Mouse (Mus musculus) ZHBTc4 (cell line): Measurements from ENCODE around the gene Dst.

Source experiments
- DNase-seq: peaks from one replicate; pipeline ENCODE4 v3.0.0-alpha.2; 2011; ENCODE audit warnings: low read depth, low spot score

The Dst gene

GRCm38 (mm10) chr1:34127714-34128474 is 219.9 kb downstream of the Dst start:
- DNase-seq, result peak; percentile 86

GRCm38 (mm10) chr1:34128796-34129195 is 220.8 kb downstream of the Dst start:
- DNase-seq, result no peak

DNA sequence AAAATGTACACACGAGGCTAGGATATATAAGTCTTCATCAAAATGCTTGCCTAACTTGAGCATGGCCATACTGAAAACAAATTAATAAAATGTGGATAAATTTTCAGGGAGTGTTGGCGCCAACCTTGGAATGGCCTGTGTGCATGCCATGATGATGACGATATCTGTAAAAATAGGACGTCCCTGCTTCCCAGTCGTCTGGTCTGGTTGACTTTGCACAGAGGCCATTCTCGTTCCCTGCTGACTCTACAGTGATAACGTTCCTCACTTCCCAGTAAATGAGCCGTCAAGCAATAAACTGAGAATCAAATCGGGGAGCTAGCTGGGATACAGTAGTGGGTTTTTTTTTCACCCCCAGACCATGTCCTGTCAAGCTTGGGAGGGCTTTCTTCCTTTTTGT is 221.7 kb downstream of the Dst start:
- no peak for DNase-seq

GRCm38 (mm10) chr1:34130804-34131203 is 222.8 kb downstream of the Dst start:
- no peak for DNase-seq

GRCm38 (mm10) chr1:34132875-34133274 is 224.8 kb downstream of the Dst start:
- no peak for DNase-seq

DNA sequence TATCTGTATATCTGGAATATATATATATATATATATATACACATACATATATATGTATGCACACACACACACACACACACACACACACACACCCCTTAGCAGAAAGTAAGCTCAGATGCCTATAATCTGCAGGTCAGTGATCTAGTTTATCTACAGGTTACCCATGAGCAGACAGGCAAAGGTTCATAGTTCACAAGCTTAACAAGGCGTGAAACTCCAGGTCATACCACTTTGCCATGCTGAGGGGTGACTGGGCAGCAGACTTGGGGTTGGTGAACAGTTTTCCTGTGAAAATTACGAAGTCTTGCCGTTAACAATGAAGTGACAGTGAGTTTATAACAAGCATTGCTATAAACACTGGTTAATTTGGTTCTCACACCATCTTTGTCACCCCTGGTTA is 227.5 kb downstream of the Dst start:
- no peak for DNase-seq

DNA sequence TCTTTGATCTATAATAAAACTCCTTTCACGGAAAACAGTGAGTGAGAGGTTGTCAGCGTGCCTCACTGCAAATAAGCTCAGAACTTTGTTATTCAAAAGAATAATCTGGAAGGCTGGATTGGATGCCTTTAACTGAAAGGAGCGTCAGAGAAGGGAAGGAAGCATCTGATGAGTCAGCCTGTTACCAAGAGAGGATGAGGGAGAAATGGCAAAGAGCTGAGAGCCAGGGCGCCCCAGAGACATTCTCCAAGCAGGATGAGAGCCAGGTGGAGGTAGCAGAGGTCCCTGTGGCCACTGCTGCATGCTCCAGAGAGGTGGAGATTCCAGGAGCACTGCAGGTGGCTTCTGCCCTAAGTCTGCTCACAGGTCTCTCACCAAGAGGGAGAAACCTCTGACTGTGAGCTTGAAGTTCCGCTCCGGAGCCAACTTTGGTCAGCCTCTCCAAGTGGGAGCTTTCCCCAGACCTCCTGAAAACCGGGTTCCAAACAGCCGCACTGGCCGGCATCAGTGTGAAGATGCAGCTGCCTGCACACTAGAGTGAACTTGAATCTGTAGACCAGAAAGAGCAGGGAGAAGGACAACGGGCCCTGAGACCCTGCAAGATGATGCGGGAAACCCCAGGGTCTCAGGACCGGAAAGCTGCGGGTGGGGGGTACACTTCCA is 231.3 kb downstream of the Dst start:
- DNase-seq, result no peak

- DNase-seq, result peak; percentile 93
These were observed 231.9 kb downstream of the Dst start for GRCm38 (mm10) chr1:34139871-34140471.

DNA sequence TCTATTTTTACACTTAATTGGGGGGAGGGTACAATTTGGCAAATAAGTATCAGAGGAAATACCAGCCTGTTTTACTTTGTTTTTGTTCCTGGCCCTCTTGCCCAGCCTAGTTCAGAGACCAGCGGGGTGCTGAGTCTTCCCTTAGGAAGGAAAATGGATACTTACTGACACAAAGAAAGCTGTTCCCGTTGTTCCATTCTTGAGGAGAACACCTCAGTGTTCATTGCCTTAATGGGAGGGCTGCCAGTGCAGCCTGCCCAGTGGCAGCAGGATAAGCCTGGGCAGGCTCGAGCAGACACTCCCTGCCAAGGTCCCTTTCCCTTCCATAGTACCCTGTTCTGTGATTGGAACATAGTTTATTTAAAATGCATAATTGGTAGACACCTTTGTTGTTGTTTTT is 232.7 kb downstream of the Dst start:
- DNase-seq, result peak; percentile 73

DNA sequence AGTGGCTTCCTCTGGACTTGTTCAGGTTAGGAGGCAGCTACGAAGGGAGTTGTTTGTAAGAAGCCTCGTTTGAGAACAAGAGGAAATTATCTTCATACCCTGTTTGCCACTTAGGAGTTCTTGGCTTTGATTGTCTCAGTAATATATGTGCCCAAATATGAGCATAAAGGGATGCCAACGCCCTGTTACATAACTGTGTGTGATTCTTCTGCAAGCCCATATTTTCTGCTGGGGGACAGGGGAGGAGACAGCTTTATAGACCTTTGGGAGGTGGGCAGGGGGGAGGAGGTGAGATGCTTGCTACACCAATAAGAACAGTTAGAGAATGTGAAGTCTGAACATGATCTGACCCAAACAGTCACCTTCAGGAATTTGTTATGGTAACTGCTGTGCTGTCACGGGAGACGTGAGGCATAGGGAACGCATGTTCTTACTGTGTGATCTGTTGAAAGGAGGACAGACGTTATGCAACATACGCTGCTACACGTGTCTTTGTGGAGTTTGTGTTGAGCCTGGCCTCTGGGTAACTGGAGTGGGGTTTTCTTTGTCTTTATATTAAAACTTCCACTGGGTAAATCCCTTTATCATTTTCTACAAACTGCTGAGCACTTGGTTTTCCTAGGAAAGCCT is 235.0 kb downstream of the Dst start:
- no peak for DNase-seq

DNA sequence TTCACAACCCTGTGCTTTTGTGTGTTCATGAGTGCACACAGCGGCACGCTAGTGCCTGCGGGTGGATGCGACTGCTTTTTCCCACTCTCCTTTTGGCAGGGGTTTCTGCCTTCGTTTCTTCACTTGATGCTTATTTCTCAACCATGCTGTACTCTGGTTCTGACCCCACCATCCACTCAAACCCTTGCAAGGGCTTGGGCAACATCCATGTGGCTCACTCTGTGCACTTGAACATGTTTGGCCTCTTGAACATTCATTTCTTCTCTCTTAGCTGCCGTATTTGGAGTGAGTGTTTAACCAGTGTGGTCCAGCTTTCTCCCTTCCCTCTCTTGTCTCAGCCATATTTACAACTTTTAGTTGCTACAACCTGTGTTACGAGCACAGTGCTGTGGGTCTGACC is 236.8 kb downstream of the Dst start:
- no peak for DNase-seq

GRCm38 (mm10) chr1:34148039-34148438 is 240.0 kb downstream of the Dst start:
- no peak for DNase-seq

- no peak for DNase-seq
These were observed 242.5 kb downstream of the Dst start for GRCm38 (mm10) chr1:34150416-34151093.

- DNase-seq, result no peak
These were observed 244.7 kb downstream of the Dst start for GRCm38 (mm10) chr1:34152683-34153082.

- DNase-seq, result peak; percentile 65
These were observed 248.0 kb downstream of the Dst start for GRCm38 (mm10) chr1:34156058-34156457.

- no peak for DNase-seq
These were observed 249.7 kb downstream of the Dst start for GRCm38 (mm10) chr1:34157702-34158101.

- DNase-seq, result peak; percentile 46
These were observed 250.8 kb downstream of the Dst start for GRCm38 (mm10) chr1:34158822-34159221.

DNA sequence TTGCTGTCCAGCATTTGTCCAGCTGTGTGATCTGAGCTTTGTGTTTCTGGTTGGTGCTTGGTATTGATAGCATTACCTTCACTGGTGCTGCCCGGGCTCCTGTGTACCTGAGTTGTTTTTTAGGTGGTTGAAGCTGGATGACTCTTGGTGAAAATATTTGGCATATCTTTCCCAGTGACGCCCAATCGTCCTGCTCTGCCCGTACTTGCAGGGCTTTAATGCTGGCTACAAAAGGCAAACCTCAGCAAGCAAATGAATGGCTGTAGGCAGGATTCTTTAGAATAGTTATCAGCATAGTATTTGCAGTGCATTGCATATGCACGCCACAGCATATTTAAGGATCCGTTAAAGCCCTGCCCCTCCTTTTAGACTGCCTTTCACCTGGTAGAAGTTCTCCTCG is 251.9 kb downstream of the Dst start:
- no peak for DNase-seq

GRCm38 (mm10) chr1:34164616-34165295 is 256.7 kb downstream of the Dst start:
- DNase-seq, result peak; percentile 81

- DNase-seq, result no peak
These were observed 257.9 kb downstream of the Dst start for GRCm38 (mm10) chr1:34165926-34166325.
